In genomic region chr2:63985426-63985825, GRCm38 (mm10) we compare ENCODE assay signal across 12 mouse cellular contexts.
"Had no signal": no experiment of that assay in that cellular context is flagged by ENCODE, and none has a peak within 500 bp of the region (broad histone marks: within the 10 kb centered on the region; RNA-seq: fewer than 3 reads in every experiment).

No protein-coding gene starts in this region.

- H3K9me3 ChIP-seq: liver, embryonic 13.5 days; lung, embryonic 15.5 days had no signal

- H3K27me3 ChIP-seq: liver, embryonic 13.5 days; lung, embryonic 15.5 days had no signal

- H3K4me1 ChIP-seq: liver, embryonic 13.5 days; lung, embryonic 15.5 days had no signal

- H3K4me3 ChIP-seq: liver, embryonic 13.5 days; lung, embryonic 15.5 days had no signal

- H3K9ac ChIP-seq: liver, embryonic 13.5 days; lung, embryonic 15.5 days had no signal

- H3K36me3 ChIP-seq: lung, embryonic 15.5 days had no signal

- DNase-seq: kidney, adult 18-20 months; kidney, adult 9 months; kidney, postnatal 14 days; kidney, postnatal 4 days; liver, embryonic 13.5 days; midbrain, embryonic 14.5 days; thymus, adult 2 months; thymus, postnatal 14 days; thymus, postnatal 4 days had no signal

- H3K27ac ChIP-seq: liver, embryonic 13.5 days; lung, embryonic 15.5 days had no signal

- ATAC-seq: intestine, embryonic 16.5 days had no signal

- H3K4me2 ChIP-seq: liver, embryonic 13.5 days; lung, embryonic 15.5 days; midbrain, embryonic 11.5 days had no signal
